Mouse (Mus musculus): ENCODE measurements around the gene Svop.

Gene Svop

GRCm38 (mm10) chr5:114102807-114103206 lies 11.4 kb upstream of the Svop start:
- no peak for DNase-seq

- no peak for DNase-seq
Measured at GRCm38 (mm10) chr5:114101873-114102272, 10.5 kb upstream of the Svop start.

- DNase-seq, result peak; percentile 11
Measured at GRCm38 (mm10) chr5:114100390-114101099, 9.2 kb upstream of the Svop start.

GRCm38 (mm10) chr5:114099709-114100389 lies 8.5 kb upstream of the Svop start:
- DNase-seq, result peak; percentile 95

GRCm38 (mm10) chr5:114090421-114091013 lies 853 bp downstream of the Svop start:
- DNase-seq, result no peak

- DNase-seq, result no peak
Measured at GRCm38 (mm10) chr5:114087875-114088480, 3.4 kb downstream of the Svop start.

GRCm38 (mm10) chr5:114085501-114085900 lies 5.9 kb downstream of the Svop start:
- no peak for DNase-seq

- no peak for DNase-seq
Measured at GRCm38 (mm10) chr5:114077009-114077408, 14.4 kb downstream of the Svop start.

GRCm38 (mm10) chr5:114072262-114072661 lies 19.1 kb downstream of the Svop start:
- DNase-seq, result no peak

- no peak for DNase-seq
Measured at GRCm38 (mm10) chr5:114070858-114071257, 20.5 kb downstream of the Svop start.

- no peak for DNase-seq
Measured at GRCm38 (mm10) chr5:114067982-114068381, 23.4 kb downstream of the Svop start.

GRCm38 (mm10) chr5:114067543-114067942 lies 23.8 kb downstream of the Svop start:
- DNase-seq, result no peak

- DNase-seq, result no peak
Measured at GRCm38 (mm10) chr5:114066601-114067000, 24.8 kb downstream of the Svop start.

GRCm38 (mm10) chr5:114065161-114065560 lies 26.2 kb downstream of the Svop start, which contains the start of gene Usp30:
Gene Usp30 (plus strand): TSS chr5:114065461.
- no peak for DNase-seq

GRCm38 (mm10) chr5:114063958-114064357 lies 27.4 kb downstream of the Svop start:
- no peak for DNase-seq

- no peak for DNase-seq
Measured at GRCm38 (mm10) chr5:114061675-114062074, 29.7 kb downstream of the Svop start.

- DNase-seq, result no peak
Measured at GRCm38 (mm10) chr5:114057129-114057731, 34.1 kb downstream of the Svop start.

- DNase-seq, result peak; percentile 90
Measured at GRCm38 (mm10) chr5:114052246-114052761, 39.1 kb downstream of the Svop start.

GRCm38 (mm10) chr5:114048731-114049308 lies 42.5 kb downstream of the Svop start:
- no peak for DNase-seq

GRCm38 (mm10) chr5:114047182-114047581 lies 44.2 kb downstream of the Svop start:
- no peak for DNase-seq

- no peak for DNase-seq
Measured at GRCm38 (mm10) chr5:114046604-114047003, 44.8 kb downstream of the Svop start.

- no peak for DNase-seq
Measured at GRCm38 (mm10) chr5:114046151-114046550, 45.2 kb downstream of the Svop start.
